Mouse (Mus musculus) megakaryocyte progenitor cell, adult 5-6 weeks (primary cell): ENCODE measurements around the gene Gm49450. TPM values are rescaled to one million over a fixed set of nuclear protein-coding genes. Genes with fewer than 3 reads are reported as not detected.
"Not testable (repeated sequence)": the region's sequence is repeated elsewhere in the genome, so short reads cannot be mapped to it uniquely, and the experiment has no call there.

Experiments used
- ATAC-seq: replicated peaks from 2 replicates; pipeline ENCODE4 v1.8.0; 2016; ENCODE audit warnings: mild to moderate bottlenecking, moderate TSS enrichment, inconsistent platforms; ENCODE audit not compliant: poor library complexity
- total RNA-seq, 2 experiments: library from RNA; stranded (forward) in 1 of 2; stranded (reverse) in 1 of 2; fragments of 157-497, 149-512 nt in 1 of 2; fragments of 200-1000 nt in 1 of 2; gene quantifications; 2 replicates each; pipeline versions ENCODE4 v1.2.3 to v1.2.4; 2015 to 2017

Gm49450 gene
- total RNA-seq, 2 experiments from 2014 or later, result 0.69 TPM; not detected in 1

DNA sequence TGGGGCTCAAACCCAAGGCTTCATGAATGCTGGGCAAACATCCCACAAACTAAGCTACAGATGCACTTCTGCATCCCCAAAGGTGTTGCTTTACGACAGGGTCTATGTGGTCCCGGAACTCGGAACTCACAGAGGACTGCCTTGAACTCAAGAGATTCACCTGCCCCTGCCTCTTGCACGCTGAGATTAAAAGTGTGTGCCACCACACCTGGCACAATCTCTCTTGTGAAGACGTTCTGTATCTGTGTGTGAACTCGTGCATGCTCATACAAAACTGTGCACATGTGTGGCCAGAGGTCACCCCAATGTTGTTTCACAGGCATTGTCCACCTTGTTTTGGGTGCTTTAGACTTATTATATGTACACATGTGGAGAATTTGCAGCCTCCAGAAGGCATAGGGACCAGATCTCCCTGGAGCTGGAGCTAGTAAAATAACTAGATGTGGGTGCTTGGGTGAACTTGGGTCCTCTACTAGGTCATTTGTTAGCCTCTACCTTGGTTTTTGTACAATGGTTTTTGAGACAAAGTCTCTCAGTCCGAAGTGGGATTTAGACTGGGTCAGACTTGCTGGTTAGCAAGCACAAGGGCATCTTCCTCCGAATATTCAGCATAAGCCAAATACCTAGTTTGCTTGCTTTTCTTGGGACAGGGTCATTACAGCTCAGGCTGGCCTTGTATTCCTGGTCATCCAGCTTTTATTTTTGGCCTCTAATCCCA, 23.2 kb downstream of the Gm49450 start:
- ATAC-seq, result no peak

DNA sequence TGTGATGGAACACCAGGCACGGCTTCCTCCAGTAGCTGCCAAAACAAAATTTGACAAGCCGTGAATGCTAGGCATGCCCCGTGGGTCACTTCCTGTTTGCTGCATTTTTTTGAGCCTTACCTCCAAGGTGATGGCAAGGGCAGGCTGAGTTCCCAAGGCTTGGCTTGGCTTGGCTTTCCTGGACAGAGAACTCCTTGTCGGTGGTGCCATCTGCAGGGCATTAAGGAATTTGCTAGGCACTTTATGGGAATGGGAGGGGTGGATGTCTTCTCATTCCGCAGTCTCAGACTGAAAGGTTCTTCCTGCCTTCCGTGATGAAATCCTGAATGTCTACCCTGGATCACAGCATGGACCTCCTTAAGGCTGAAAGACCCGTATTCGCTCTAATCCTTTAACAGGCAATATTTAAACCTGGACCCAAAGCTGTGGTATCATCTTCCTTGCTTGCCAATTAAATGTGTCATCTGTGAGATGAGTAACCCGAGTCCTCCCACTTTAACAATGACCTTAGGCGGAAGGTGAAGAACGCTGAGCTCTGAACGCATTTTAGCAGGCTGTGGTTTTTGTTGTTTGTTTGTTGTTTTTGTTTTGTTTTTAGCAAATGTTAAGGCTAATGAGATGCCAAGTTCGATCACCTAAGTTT, 24.6 kb downstream of the Gm49450 start:
- ATAC-seq, result peak; percentile 71

DNA sequence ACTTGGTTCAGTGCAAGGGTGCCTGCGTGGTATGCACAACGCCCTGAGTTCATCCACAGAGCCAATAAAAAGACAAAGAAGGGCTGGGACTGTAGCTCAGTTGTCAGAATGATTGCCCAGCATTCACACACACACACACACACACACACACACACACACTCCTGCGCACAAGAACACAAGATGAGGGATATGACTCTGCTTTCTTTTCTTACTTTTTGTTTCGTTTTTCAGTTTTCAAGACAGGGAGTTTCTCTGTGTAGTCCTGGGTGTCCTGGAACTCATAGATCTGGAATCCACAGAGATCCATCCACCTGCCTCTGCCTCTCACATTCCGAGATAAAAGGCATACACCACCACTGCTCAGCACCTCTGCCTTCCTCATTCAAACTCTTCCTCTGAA, 25.8 kb downstream of the Gm49450 start:
- 0 out of 2 replicates have a peak, but pooled peaks have one; percentile 20 for ATAC-seq

DNA sequence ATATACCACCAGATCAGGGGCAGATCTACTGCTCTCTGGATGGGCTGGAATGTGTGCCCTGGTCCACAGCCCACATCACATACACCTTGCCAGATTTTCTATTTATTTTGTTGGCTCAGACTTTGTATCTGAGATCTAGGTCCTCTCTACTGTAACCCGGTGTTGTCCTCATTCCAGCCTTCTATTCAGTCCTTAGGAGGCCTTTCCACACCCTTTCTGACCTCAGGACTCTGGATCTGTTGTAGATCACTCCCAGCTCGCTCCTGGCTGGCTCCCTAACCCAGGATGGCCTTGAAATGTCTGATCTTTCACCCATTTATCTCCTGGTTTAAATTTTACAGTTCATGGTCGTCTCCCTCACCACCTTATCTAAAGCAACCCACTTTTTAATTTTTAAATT, 28.7 kb downstream of the Gm49450 start:
- no peak for ATAC-seq

DNA sequence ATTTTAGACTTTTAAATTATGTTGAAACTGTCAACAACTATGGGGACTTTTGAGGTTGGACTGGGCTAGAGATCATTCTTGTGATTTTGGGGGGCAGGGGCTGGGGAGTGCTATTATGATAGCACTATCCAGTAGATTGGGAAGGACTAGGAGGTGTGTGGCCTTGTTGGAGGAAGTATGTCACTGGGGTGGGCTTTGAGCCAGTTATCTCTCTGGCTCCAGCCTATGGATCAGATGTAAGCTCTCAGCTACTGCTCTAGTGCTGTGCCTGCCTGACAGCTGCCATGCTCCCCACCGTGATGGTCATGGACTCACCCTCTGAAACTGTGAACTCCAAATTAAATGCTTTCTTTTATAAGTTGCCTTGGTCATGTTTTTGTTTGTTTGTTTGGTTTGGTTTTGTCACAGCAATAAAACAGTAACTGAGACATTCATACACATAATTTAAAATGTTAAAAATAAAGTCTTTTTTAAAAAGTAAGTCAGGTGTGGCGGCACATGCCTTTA, 30.3 kb downstream of the Gm49450 start:
- no peak for ATAC-seq

DNA sequence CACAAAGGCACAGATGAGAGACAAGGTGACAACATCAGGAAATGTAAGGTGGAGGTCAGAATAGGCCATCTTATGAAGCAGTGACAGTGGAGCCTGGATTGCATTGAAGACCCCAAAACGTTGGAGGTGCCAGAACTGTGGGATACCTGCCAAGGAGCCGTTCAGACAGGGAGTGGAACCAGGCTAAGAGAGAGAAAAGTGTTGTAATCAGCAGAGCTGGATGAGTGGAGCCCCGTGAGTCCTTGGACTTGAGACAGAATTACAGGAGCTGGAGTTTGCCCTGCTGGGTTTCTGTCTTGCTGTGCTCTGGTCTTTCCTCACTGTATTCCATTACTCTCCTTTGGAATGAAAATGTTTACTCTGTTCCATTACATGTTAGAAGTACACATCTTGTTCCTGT, 30.8 kb downstream of the Gm49450 start:
- no peak for ATAC-seq

DNA sequence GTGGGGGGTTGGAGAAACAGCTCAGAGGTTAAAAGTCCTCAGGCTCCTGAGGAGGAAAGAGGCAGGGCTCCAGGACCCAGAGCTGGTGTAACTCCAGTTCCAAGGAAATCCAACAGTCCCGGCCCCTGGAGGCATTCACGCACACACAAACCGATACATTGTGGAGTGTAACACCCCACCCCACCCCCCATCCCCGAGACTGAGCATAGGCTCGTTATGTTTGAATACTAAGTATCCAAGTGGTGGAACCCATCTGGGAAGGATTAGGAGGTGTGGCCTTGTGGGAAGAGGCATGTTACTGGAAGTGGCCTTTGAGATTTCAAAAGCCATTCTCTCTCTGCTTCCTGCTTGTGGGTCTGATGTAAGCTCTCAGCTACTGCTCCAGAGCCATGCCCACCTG, 31.8 kb downstream of the Gm49450 start:
- no peak for ATAC-seq

DNA sequence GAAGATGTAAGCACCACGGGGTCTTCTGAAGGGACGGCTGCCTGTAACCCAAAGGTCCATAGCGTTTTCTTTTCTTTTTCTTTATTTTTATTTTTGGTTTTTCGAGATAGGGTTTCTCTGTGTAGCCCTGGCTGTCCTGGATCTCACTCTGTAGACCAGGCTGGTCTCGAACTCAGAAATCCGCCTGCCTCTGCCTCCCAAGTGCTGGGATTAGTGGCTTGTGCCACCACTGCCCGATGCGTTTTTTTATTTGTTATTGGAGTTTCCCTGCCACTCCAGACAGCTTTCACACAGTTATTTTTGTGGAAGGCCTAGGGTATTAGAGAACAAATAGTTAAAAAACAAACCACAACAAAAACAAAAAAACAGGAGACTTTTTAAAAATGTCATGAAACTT, 34.9 kb downstream of the Gm49450 start:
- not testable (repeated sequence) for ATAC-seq

DNA sequence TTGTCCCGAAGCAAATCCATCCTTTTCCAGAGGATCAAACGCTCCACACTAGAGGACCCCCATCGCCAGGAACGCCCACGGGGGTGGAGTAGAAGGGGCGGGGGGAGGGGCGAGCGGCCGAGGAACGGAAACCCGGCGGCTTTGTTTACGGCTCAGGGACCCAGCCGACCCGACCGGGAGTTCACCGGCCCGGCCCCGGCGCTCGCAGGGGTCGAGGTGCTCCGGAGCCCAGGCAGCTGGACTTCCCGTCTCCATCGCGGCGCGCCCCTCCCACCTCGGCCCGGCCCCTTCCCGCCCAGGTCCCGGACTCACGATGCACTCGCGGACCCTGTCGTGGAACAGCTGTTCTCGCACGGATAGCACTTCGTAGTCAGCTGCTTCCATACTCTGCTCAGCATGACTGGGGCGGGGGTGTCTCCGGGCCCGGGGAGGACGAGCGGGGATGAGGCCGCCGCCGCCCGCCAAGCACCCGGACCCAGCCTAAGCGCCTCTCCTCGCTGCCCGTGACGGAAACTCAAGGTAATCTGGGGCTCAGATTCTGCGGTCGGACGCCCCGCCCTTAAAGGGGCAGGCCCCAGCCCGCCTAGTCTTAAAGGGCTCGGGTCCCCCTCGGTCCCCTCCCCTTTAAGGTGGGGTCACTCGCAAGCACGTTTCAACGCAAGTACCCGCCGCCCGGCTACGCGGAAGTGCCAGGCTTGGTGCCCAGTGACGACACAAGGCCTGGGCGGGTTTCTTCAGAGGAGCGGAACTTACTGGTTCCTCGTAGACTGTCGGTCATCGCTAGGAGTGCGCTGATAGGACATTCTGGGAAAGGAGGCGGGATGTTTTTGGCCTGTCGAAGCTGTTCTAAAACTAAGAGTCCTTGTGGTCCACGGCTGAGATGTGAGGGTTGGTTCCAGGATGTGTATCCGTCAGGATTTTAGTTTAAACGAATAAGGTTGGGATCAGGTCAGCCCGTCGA, 35.5 kb downstream of the Gm49450 start, which contains the start of gene Lmbr1l:
Gene Lmbr1l, minus strand, starts transcription at position 694 of the 961 bp plus-strand sequence.
- ATAC-seq, result peak; percentile 99

DNA sequence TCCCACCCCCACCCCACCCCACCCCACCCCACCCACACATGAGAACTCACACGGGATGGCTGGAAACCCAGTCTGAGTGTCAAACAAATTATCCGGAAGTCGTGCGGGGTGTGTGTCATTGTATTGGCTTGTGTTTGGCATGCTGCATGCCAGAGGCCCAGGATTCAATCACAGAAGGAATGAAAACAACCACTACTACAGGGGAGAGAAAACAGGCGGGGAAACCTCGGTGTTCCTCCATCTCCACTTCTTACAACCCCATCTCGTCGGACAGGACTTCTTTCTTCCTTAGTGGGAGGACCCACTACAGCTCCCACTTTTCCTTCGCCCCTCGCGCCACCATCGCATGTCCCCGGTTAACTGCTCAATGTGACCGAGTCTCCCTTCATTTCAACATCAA, 36.3 kb downstream of the Gm49450 start:
- no peak for ATAC-seq

DNA sequence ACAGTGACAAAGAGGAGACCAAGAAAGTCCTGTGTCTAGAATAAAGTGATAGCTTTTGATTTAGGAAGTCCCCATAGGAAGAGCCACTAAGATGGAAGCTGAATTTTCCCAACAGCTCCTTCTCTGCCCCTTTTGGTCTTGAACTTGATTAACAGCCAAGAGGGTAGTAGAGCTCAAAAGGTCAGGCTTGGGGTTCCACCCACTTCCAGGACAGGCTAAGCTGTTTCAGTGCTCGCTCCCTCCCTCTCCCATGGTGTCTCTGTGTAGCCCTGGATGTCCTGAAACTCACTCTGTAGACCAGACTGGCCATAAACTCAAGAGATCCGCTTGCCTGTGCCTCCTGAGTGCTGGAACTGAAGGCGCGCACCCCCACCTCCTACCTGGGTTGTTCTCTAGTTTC, 37.3 kb downstream of the Gm49450 start:
- ATAC-seq, result no peak

DNA sequence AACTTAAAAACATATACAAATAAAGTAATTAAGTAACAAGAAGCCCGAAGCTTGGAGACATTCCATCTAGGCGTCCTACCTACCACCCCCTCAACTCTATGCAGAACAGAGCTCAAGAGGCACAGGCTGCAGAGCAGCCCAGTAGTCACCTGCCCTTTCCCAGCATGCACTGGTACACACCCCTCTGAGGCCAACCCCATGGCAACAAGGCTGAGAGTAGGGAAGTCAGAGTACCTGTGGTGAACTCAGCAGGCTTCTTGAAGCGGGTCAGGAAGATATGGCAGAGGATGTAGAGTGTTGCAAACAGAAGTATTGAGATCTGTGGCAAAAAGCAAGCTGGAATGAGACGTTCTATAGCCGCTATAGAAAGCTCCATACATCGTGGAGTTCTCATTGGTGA, 38.4 kb downstream of the Gm49450 start:
- no peak for ATAC-seq

DNA sequence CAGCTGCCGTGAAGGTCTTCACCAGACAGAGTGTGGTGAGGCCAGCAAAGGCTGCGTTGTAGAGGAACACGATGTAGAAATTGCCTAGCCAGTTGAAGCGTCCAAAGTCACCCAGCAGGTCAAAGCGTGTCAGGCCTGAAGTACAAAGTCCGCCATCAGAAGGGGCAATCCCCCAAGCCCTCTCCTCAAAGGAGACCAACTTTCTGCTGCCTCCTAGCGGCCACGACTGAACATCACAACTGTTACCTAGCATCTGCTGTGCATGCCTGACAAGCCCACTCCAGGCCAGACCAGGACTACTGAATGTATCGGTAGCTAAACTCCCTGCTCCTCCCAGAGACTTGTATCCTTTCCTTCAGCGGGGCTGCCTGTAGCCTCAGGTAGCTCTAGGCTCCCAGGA, 48.7 kb downstream of the Gm49450 start:
- peak; percentile 66 for ATAC-seq

DNA sequence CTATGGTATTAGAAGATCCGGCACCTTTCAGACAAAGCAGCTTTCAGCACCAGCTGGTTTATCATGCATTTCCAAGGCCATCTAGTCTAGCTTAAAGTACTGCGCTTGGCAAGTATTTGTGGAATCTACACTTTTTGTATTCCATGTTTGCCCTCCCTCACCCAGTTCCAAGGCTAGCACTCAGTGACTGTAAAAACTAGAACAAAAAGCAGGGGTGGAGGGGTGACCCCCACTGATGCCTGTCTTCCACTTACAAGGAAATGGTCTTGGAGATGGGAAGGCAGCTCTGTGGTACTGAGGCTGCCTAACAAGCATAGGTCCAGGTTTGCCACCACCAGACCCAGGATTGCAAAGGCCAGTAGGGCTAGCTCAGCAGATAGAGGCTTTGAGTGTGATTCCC, 50.8 kb downstream of the Gm49450 start:
- no peak for ATAC-seq

DNA sequence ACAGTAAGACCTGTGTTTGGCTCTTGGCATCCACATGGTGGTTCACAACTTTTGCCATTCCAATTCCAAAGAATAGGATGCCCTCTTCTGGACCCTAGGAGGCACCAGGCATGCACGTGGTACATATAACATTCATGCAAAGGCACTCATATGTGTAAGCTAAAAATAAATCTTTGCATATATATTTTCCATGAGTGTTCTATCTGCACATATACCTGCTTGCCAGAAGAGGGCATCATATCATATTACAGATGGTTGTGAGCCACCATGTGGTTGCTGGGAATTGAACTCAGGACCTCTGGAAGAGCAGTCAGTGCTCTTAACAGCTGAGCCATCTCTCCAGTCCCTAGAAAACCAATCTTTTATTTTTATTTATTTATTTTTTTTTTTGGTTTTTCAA, 51.8 kb downstream of the Gm49450 start:
- no peak for ATAC-seq

DNA sequence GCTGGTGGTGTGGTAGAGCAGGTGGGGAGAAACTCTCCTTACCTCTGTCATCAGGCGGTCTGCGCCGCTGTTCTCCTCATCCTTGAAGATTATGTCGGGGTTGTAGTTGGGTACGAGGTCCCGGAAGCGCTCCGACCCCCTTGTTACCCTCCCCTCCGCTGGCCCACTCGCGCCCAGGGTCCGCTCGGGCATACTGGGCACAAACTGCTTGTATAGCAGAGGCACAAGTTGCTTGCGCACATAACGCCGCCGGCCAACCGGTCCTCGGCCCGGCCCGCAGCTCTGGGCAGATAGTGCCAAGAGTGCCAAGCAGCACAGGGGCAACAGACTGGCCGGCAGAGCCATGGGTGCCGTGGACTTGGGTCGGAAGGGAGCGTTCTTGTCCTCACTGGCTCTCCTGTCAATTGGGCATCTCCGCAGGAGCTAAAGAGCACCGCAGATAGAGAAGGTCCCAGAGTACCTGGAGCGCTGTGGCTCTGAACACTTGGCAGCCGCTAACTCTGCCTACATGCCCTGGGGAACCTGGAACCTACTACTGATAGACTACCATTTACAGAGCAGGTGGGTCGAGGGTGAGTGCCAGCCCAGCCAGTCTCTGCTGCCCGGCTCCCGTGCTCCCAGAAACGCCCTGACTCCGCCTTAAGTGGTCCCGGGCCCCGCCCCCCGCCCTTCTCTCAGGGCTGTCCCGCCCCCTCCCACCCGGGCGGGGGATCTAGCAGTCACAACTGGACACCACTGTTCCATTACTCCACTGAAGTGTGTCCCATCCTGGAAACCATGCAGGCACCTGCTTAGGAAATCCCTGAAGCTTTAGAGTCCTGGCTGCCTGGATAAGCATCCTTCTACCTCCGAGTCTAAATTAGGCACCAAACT, 55.2 kb downstream of the Gm49450 start, which contains the start of gene Dhh:
Gene Dhh, minus strand, starts transcription at position 613 of the 873 bp plus-strand sequence.
- no peak for ATAC-seq

DNA sequence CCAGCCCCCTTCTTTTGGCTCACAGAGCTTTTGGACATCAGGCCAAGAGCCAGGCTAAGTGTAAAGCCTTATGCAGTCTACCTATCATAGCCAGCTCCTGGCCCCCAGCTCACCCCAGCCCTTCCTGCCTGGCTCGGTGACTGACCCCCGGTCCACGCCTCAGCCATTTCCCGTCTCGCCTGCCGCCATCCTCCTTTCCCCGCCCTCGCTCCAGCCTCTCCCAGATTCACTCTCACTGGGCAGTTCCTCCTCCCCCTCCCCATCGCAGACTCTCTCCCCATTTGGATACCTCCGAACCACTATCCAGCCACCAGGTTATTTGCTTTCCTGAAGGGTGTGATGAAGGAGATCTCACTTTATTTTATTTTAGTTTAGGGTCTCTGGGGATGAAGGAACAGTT, 55.9 kb downstream of the Gm49450 start:
- ATAC-seq, result no peak

DNA sequence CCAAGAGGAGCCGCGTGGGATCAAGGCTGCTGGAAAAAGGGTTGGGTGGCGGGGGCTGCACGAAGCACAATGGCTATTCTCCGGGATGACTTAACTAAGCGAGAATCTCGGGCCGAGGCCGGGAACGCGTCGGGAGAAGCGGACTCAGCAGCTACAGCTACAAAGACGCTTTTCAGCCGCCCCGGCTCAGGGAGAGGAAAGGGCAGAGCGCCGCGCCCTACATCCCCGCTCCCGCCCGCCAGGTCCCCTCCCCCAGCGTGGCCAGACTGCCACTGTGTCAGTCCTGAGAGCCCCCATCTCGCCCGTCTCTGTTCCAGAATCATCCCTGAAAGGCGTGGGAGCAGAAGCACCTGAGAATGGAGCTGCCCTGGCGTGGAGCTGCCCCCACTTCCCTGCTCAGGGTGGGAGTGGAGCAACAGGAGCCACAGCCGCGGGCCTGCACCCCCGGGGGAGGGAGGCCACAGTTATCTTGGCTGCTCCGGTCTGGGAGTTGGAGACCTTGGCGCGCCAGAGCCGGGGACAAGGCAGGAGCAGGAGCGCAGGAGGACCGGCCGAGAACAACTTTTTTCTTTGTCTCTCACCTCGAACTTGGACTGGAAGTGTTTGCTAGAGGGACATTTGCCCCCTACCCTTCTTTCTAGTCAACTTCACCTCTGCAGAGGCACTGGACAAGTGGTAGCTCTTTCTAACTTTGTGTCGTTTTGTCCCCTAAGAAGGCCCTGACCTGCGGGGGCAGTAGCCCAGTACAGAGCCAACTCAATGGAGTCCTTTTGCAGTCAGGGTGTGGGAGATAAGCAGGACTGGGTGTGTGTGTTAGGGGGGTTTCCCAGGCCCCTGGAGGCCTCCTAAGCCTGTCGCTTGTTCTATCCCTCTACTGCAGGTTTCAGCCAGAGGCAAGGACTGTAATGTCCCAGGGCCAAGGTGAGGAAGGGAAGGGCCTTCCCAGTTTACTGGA, 57.4 kb downstream of the Gm49450 start:
- ATAC-seq, result no peak
